Mouse (Mus musculus) bone marrow macrophage, adult 2 months (primary cell): ENCODE results near the gene Lgals3bp.

Source experiments
- CTCF ChIP-seq: IDR thresholded peaks from 2 replicates; pipeline ENCODE4 v1.5.1; 2012; ENCODE audit warnings: low read depth, mild to moderate bottlenecking, low read length, moderate library complexity
- POLR2A ChIP-seq: IDR thresholded peaks from 2 replicates; pipeline ENCODE4 v1.6.1; 2012; ENCODE audit warnings: mild to moderate bottlenecking, low read depth, low read length, borderline replicate concordance

DNA sequence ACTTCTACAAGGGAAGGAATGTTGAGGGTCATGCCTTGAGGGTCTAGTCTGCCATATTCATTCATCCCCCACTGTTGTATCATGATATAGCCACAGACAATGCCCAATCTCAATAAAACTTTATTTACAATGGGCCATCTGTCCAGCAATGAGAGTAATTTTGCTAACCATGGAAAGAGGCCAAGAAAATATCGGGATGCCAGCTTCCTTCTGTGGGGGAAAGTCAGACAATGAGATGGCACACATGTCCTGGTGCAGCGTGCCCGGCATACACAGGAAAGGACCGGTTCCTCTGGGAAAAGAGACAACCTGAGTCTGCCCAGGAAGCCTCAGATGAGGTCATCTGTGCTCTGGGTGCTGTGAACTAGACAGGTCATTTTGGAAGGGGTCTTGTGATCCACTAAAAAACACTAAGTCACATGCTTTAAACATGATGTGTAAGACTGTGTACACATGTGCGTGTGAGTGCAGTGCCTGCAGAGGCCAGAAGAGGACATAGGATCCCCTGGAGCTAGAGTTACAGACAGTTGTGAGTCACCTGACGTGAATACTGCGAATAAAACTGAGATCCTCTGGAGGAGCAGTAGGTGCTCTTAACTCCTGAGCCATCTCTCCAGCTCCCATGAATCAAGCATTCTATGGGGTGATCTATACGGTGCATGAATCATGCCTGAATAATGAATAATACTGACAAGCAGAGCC lies 55.3 kb downstream of the Lgals3bp start:
- TF ChIP-seq CTCF (no peak), POLR2A (no peak)
